Mouse (Mus musculus): ENCODE measurements around the gene Zfp36l2. TPM values are rescaled to one million over a fixed set of nuclear protein-coding genes. Genes with fewer than 3 reads are reported as not detected.

Zfp36l2 gene
- total and polyA plus RNA-seq, 2 experiments from 2014 or later, result 5.1 to 9.6 TPM

GRCm38 (mm10) chr17:84137393-84138171 lies 50.2 kb downstream of the Zfp36l2 start:
- no peak overlapping the region for H3K4me2 ChIP-seq (ENCODE audit: low read depth)
- H3K4me1 ChIP-seq (ENCODE audit: insufficient read depth), result no peaks in the 10 kb centered on the region
- no peaks in the 10 kb centered on the region for H3K36me3 ChIP-seq (ENCODE audit: insufficient read depth)
- H3K27me3 ChIP-seq (ENCODE audit: insufficient read depth, low read length), result no peaks in the 10 kb centered on the region
- H3K4me3 ChIP-seq (ENCODE audit: low read depth, low read length), result no peak overlapping the region
- no peak overlapping the region for H3K9ac ChIP-seq
- no peak for TF ChIP-seq CTCF (IDR thresholded peaks at IDR 0.05; ENCODE audit: low read depth)
- 87% methylated on average over 11 of the region's 11 CpGs for WGBS
- H3K27ac ChIP-seq (ENCODE audit: low read depth, low read length), result no peak overlapping the region
- H3K9me3 ChIP-seq (ENCODE audit: low read length), result no peaks in the 10 kb centered on the region
- ATAC-seq (no peak), DNase-seq (no peak)

GRCm38 (mm10) chr17:84136669-84137392 lies 50.9 kb downstream of the Zfp36l2 start:
- ATAC-seq, result no peak
- Histone ChIP-seq H3K27ac (ENCODE audit: low read depth, low read length) (no peak overlapping the region), H3K4me3 (ENCODE audit: low read depth, low read length) (no peak overlapping the region), H3K9ac (no peak overlapping the region), H3K4me2 (ENCODE audit: low read depth) (no peak overlapping the region), H3K27me3 (ENCODE audit: insufficient read depth, low read length) (no peaks in the 10 kb centered on the region), H3K9me3 (ENCODE audit: low read length) (no peaks in the 10 kb centered on the region), H3K4me1 (ENCODE audit: insufficient read depth) (no peaks in the 10 kb centered on the region), H3K36me3 (ENCODE audit: insufficient read depth) (no peaks in the 10 kb centered on the region)
- no peak for TF ChIP-seq CTCF (IDR thresholded peaks at IDR 0.05; ENCODE audit: low read depth)
- 51% methylated on average over 10 of the region's 10 CpGs for WGBS
- no peak for DNase-seq

DNA sequence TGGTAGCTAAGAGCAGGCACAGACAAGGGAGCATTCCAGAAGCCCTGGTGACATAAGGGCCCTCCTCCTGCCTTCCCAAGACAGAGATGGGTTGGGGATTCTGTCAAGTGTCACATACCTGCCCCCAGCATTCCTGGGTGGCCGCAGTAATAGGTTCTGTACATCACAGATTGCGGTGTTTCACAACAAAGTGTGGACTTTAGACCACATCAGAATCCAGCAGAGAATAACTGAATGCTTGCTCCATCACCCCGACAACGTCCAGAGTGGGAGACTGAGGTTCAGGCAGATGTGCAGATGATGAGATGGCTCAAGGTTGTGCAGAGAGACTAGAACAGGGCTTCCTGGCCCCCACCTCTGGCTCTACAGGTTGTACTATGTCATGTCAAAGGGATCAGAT lies 51.5 kb downstream of the Zfp36l2 start:
- no peak for TF ChIP-seq CTCF (IDR thresholded peaks at IDR 0.05; ENCODE audit: low read depth)
- Histone ChIP-seq H3K4me2 (ENCODE audit: low read depth) (no peak overlapping the region), H3K4me1 (ENCODE audit: insufficient read depth) (no peaks in the 10 kb centered on the region), H3K27ac (ENCODE audit: low read depth, low read length) (no peak overlapping the region), H3K4me3 (ENCODE audit: low read depth, low read length) (no peak overlapping the region), H3K9me3 (ENCODE audit: low read length) (no peaks in the 10 kb centered on the region), H3K9ac (no peak overlapping the region), H3K27me3 (ENCODE audit: insufficient read depth, low read length) (no peaks in the 10 kb centered on the region), H3K36me3 (ENCODE audit: insufficient read depth) (no peaks in the 10 kb centered on the region)
- whole genome bisulfite sequencing, result 82% methylated on average over 4 of the region's 4 CpGs
- ATAC-seq (no peak), DNase-seq (no peak)

DNA sequence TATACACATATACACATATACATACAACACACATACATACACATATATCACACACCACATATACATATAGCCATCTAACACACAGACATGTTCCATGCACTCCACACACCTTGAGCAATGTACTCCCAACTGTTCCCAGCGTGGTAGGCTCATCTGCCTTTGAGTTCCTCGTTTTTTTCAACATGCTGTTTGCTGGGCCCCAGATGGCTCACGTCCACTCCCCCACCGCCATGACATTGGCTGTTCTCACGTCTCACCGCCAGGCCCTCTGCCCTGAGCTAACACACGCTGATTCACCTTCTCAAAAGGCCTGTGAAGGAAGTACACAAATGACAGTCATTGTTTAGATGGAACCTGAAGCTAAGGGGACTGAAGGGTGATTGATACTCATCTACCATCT lies 52.5 kb downstream of the Zfp36l2 start:
- H3K36me3 ChIP-seq (ENCODE audit: insufficient read depth), result no peaks in the 10 kb centered on the region
- no peak for DNase-seq
- H3K9ac ChIP-seq, result no peak overlapping the region
- no peaks in the 10 kb centered on the region for H3K27me3 ChIP-seq (ENCODE audit: insufficient read depth, low read length)
- H3K27ac ChIP-seq (ENCODE audit: low read depth, low read length), result no peak overlapping the region
- no peak for TF ChIP-seq CTCF (IDR thresholded peaks at IDR 0.05; ENCODE audit: low read depth)
- no peak overlapping the region for H3K4me2 ChIP-seq (ENCODE audit: low read depth)
- H3K4me1 ChIP-seq (ENCODE audit: insufficient read depth), result no peaks in the 10 kb centered on the region
- ATAC-seq, result no peak
- no peak overlapping the region for H3K4me3 ChIP-seq (ENCODE audit: low read depth, low read length)
- WGBS, result 80% methylated on average over 7 of the region's 7 CpGs
- no peaks in the 10 kb centered on the region for H3K9me3 ChIP-seq (ENCODE audit: low read length)
